ENCODE assay signal across 9 mouse cellular contexts in genomic region chr15:3356073-3356766, GRCm38 (mm10). TPM values are rescaled to one million over a fixed set of nuclear protein-coding genes. Genes with fewer than 3 reads are reported as not detected.
DNase-seq lines count a peak whose midpoint lies in the region; ATAC-seq and TF ChIP-seq lines count a peak whose summit lies in the region.
"Had no signal": no experiment of that assay in that cellular context is flagged by ENCODE, and none has a peak within 500 bp of the region (broad histone marks: within the 10 kb centered on the region; RNA-seq: fewer than 3 reads in every experiment).

No protein-coding gene starts in this region.

- H3K4me1 ChIP-seq in heart, embryonic 13.5 days: peaks cover 11% of the 10 kb centered on the region
- no peaks in the 10 kb centered on the region for H3K4me1 ChIP-seq in E14TG2a.4 (replicated peaks; ENCODE audit: low read depth, low read length)
- no peaks in the 10 kb centered on the region; the same call in 1 of the 2 replicates for H3K4me1 ChIP-seq in cortical plate, adult 2 months (ENCODE audit: control insufficient read depth, insufficient read depth, low read length)
- H3K4me1 ChIP-seq in intestine, postnatal 0 days (replicated peaks; ENCODE audit: control insufficient read depth, insufficient read depth, low read length): 0 out of 2 replicates have a peak, but pooled peaks cover 3% of the 10 kb centered on the region
- no peaks in the 10 kb centered on the region for H3K4me1 ChIP-seq in stomach, embryonic 14.5 days (ENCODE audit: control insufficient read depth, insufficient read depth, low read length)

- H3K4me2 ChIP-seq in heart, embryonic 13.5 days: peak overlapping the region; percentile 65
- peak overlapping the region; percentile 50 for H3K4me2 ChIP-seq in intestine, postnatal 0 days (replicated peaks; ENCODE audit: low read depth)
- H3K4me2 ChIP-seq in stomach, embryonic 14.5 days (replicated peaks; ENCODE audit: low read depth, low read length): peak overlapping the region; percentile 29

- H3K4me3 ChIP-seq in heart, embryonic 13.5 days: peak overlapping the region; percentile 41
- H3K4me3 ChIP-seq in E14TG2a.4 (replicated peaks; ENCODE audit: low read length): no peak overlapping the region
- H3K4me3 ChIP-seq in cortical plate, adult 2 months (ENCODE audit: insufficient read depth, low read length): peak overlapping the region; percentile 23; the same call in 1 of the 2 replicates
- H3K4me3 ChIP-seq in intestine, postnatal 0 days (ENCODE audit: low read depth, low read length): no peak overlapping the region
- no peak overlapping the region for H3K4me3 ChIP-seq in stomach, embryonic 14.5 days (ENCODE audit: low read depth, low read length)
- H3K4me3 ChIP-seq: erythroblast, embryonic 14.5 days had no signal

- no peak for TF ChIP-seq POLR2A in cortical plate, adult 2 months (IDR thresholded peaks at IDR 0.05; ENCODE audit: extremely low read depth, insufficient read depth, low read length)

- no peaks in the 10 kb centered on the region for H3K36me3 ChIP-seq in heart, embryonic 13.5 days
- no peaks in the 10 kb centered on the region for H3K36me3 ChIP-seq in E14TG2a.4 (ENCODE audit: insufficient read depth, low read length)
- no peaks in the 10 kb centered on the region for H3K36me3 ChIP-seq in intestine, postnatal 0 days (ENCODE audit: control insufficient read depth, insufficient read depth)
- H3K36me3 ChIP-seq in stomach, embryonic 14.5 days (ENCODE audit: control insufficient read depth, insufficient read depth, low read length): no peaks in the 10 kb centered on the region

- peak; percentile 45 for TF ChIP-seq CTCF in E14TG2a.4 (conservative IDR thresholded peaks at IDR 0.05; ENCODE audit: low read length)
- TF ChIP-seq CTCF in cortical plate, adult 2 months (IDR thresholded peaks at IDR 0.05; ENCODE audit: extremely low read depth, insufficient read depth, low read length): no peak
- TF ChIP-seq CTCF in intestine, postnatal 0 days (IDR thresholded peaks at IDR 0.05; ENCODE audit: low read depth): peak; percentile 76

- H3K9ac ChIP-seq in heart, embryonic 13.5 days: peak overlapping the region; percentile 67; the same call in 1 of the 2 replicates
- no peak overlapping the region for H3K9ac ChIP-seq in intestine, postnatal 0 days (ENCODE audit: low read depth, low read length)
- no peak overlapping the region for H3K9ac ChIP-seq in stomach, embryonic 14.5 days (replicated peaks; ENCODE audit: low read depth, low read length)

- H3K27me3 ChIP-seq in heart, embryonic 13.5 days (replicated peaks): no peaks in the 10 kb centered on the region
- H3K27me3 ChIP-seq in E14TG2a.4 (ENCODE audit: insufficient read depth, low read length): no peaks in the 10 kb centered on the region
- H3K27me3 ChIP-seq in intestine, postnatal 0 days (replicated peaks; ENCODE audit: control insufficient read depth, insufficient read depth, low read length): no peaks in the 10 kb centered on the region
- H3K27me3 ChIP-seq in stomach, embryonic 14.5 days (ENCODE audit: control insufficient read depth, insufficient read depth, low read length): no peaks in the 10 kb centered on the region

- no peak for ATAC-seq in heart, embryonic 13.5 days (ENCODE audit: extremely low read depth, insufficient number of reproducible peaks, low FRiP score, low TSS enrichment)
- ATAC-seq in intestine, postnatal 0 days: no peak
- ATAC-seq in stomach, embryonic 14.5 days (ENCODE audit: insufficient number of reproducible peaks, insufficient read depth, low FRiP score, low read depth): no peak
- no peak for ATAC-seq in erythroblast, adult 5-6 weeks (replicated peaks; ENCODE audit: low FRiP score, poor library complexity, severe bottlenecking)

- no peak for DNase-seq in heart, postnatal 4 days
- DNase-seq in thymus, postnatal 10 days (ENCODE audit: low spot score in 2 of 2): no peak

- H3K9me3 ChIP-seq in heart, embryonic 13.5 days: no peaks in the 10 kb centered on the region
- peaks cover 18% of the 10 kb centered on the region for H3K9me3 ChIP-seq in E14TG2a.4 (ENCODE audit: low read length)
- H3K9me3 ChIP-seq in intestine, postnatal 0 days (ENCODE audit: control insufficient read depth): no peaks in the 10 kb centered on the region
- no peaks in the 10 kb centered on the region for H3K9me3 ChIP-seq in stomach, embryonic 14.5 days (ENCODE audit: control insufficient read depth, low read depth, low read length)

- H3K27ac ChIP-seq in heart, embryonic 13.5 days (replicated peaks): no peak overlapping the region
- no peak overlapping the region for H3K27ac ChIP-seq in cortical plate, adult 2 months (ENCODE audit: insufficient read depth, low read length)
- H3K27ac ChIP-seq in intestine, postnatal 0 days (ENCODE audit: low read depth, low read length): no peak overlapping the region
- H3K27ac ChIP-seq in stomach, embryonic 14.5 days (ENCODE audit: low read length): no peak overlapping the region

- 53% methylated on average over 4 of the region's 4 CpGs for whole genome bisulfite sequencing in heart, embryonic 13.5 days
- WGBS in intestine, postnatal 0 days: 62% methylated on average over 4 of the region's 4 CpGs
- 54% methylated on average over 4 of the region's 4 CpGs for WGBS in stomach, embryonic 14.5 days

RNA-seq across cellular contexts. Expression of gene Ccdc152, which starts 52.9 kb away (rescaled TPM):
- 0.23 and 0.35 TPM in 2 replicates for polyA plus RNA-seq in heart, embryonic 13.5 days (2015; fragmentation: Nextera tagmentation; extraction: Ambion mirVana)
- total RNA-seq in heart, postnatal 4 days (2021): under 1 TPM in 1 of 2 experiments, not detected in 1; 0.71 TPM
- 1.4 TPM in 2 replicates for polyA plus RNA-seq in cortical plate, adult 2 months (2012; rRNA removed)
- 4.8 and 5.7 TPM in 2 replicates for polyA plus RNA-seq in intestine, postnatal 0 days (2015; fragmentation: Nextera tagmentation; extraction: Ambion mirVana)
- polyA plus RNA-seq in stomach, embryonic 14.5 days (2014; fragmentation: Nextera tagmentation; extraction: Ambion mirVana): 0.22 and 0.98 TPM in 2 replicates
- total RNA-seq in erythroblast, adult 5-6 weeks (2015; ENCODE audit: low replicate concordance): not detected in 2 replicates
- total RNA-seq in erythroblast, adult 5-6 weeks (2017; ENCODE audit: low replicate concordance): 3.2 TPM in 1 of 2 replicates, not detected in the other
- polyA plus RNA-seq: erythroblast, embryonic 14.5 days had no signal

Comparison
In these comparisons a context has a peak if more than half of its experiments do, and no peak if none do; other contexts are left out.
1. H3K4me3 ChIP-seq: peak in heart, embryonic 13.5 days (single experiment) and cortical plate, adult 2 months (single experiment); none in E14TG2a.4 (single experiment), intestine, postnatal 0 days (single experiment) and stomach, embryonic 14.5 days (single experiment).
2. Peak in every context shown above with its lines, with median percentiles within 50 percentile points of each other: H3K4me2 ChIP-seq.